35 mouse cellular contexts compared by ENCODE assay signal in the genomic region with DNA sequence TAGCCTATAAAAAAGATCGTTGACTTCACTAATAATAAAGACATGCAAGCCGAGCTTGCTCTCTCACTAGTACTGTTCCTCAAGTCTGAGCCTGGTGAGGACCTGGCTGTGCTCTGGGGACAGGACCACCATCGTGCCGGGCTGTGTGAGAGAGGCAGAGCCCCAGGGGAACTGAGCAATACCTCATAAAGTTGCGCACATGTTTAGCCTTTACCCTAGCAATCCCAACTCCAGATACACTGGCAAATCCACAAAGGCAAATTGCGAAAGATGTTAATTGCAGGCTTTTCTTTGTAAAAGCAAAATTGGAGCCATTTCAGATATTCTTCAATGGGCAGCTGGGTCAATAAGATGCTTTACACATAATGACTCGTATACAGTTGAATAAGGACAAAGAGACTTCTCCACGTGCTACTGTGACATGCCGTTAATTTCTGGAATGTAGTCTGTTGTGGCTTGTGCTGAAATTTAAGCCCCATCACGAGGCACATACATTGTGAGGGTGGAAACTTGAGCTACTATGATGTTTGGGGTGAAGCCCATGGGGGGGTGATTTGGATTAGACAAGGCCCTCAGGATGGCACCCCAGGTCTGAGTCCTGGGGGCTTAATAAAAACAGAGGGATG. TPM values are rescaled to one million over a fixed set of nuclear protein-coding genes. Genes with fewer than 3 reads are reported as not detected.
DNase-seq lines count a peak whose midpoint lies in the region; ATAC-seq and TF ChIP-seq lines count a peak whose summit lies in the region.
"Had no signal": no experiment of that assay in that cellular context is flagged by ENCODE, and none has a peak within 500 bp of the region (broad histone marks: within the 10 kb centered on the region; RNA-seq: fewer than 3 reads in every experiment).

No protein-coding gene starts in this region.

- intact Hi-C loops in left cerebral cortex, adult 2 months (cut with DNase I) = loop anchor here (5.0 kb wide), 2 partner anchors 125 to 175 kb away; no protein-coding TSS in a partner anchor

- TF ChIP-seq CTCF in liver, adult 2 months (IDR thresholded peaks at IDR 0.05; ENCODE audit: low read depth, low read length) = no peak
- no peak for TF ChIP-seq CTCF in left cerebral cortex, adult 2 months (IDR thresholded peaks at IDR 0.05)

- H3K27ac ChIP-seq in liver, adult 2 months (replicated peaks; ENCODE audit: insufficient read depth, low read depth, low read length) = no peak overlapping the region
- no peak overlapping the region for H3K27ac ChIP-seq in left cerebral cortex, adult 2 months
- no peak overlapping the region for H3K27ac ChIP-seq in hindbrain, embryonic 12.5 days
- H3K27ac ChIP-seq: embryonic facial prominence, embryonic 15.5 days; forebrain, embryonic 13.5 days; heart, embryonic 13.5 days; kidney, embryonic 15.5 days; lung, embryonic 15.5 days had no signal

- H3K79me2 ChIP-seq in liver, adult 2 months (ENCODE audit: control insufficient read depth, insufficient read depth, low read length) = no peaks in the 10 kb centered on the region

- WGBS in liver, adult 2 months = 69% methylated on average over 10 of the region's 10 CpGs
- 63% methylated on average over 10 of the region's 10 CpGs for WGBS in hindbrain, embryonic 12.5 days

- H3K9ac ChIP-seq in liver, adult 2 months (ENCODE audit: low read depth, low read length) = no peak overlapping the region
- H3K9ac ChIP-seq in hindbrain, embryonic 12.5 days = no peak overlapping the region
- H3K9ac ChIP-seq: embryonic facial prominence, embryonic 15.5 days; forebrain, embryonic 13.5 days; heart, embryonic 13.5 days; kidney, embryonic 15.5 days; lung, embryonic 15.5 days had no signal

- no peak overlapping the region for H3K4me3 ChIP-seq in liver, adult 2 months (ENCODE audit: insufficient read depth, low read depth, low read length)
- no peak overlapping the region for H3K4me3 ChIP-seq in left cerebral cortex, adult 2 months
- H3K4me3 ChIP-seq in hindbrain, embryonic 12.5 days = no peak overlapping the region
- H3K4me3 ChIP-seq: embryonic facial prominence, embryonic 15.5 days; forebrain, embryonic 13.5 days; heart, embryonic 13.5 days; kidney, embryonic 15.5 days; lung, embryonic 15.5 days had no signal

- H3K4me1 ChIP-seq in liver, adult 2 months (ENCODE audit: control insufficient read depth, insufficient read depth, low read length) = no peaks in the 10 kb centered on the region
- no peaks in the 10 kb centered on the region for H3K4me1 ChIP-seq in hindbrain, embryonic 12.5 days
- H3K4me1 ChIP-seq: embryonic facial prominence, embryonic 15.5 days; heart, embryonic 13.5 days; kidney, embryonic 15.5 days; lung, embryonic 15.5 days had no signal

- no peak overlapping the region for H3K4me2 ChIP-seq in hindbrain, embryonic 12.5 days (replicated peaks)
- H3K4me2 ChIP-seq: embryonic facial prominence, embryonic 15.5 days; forebrain, embryonic 13.5 days; heart, embryonic 13.5 days; kidney, embryonic 15.5 days; liver, embryonic 11.5 days; lung, embryonic 15.5 days; midbrain, embryonic 11.5 days had no signal

- no peaks in the 10 kb centered on the region for H3K27me3 ChIP-seq in liver, adult 2 months (ENCODE audit: control insufficient read depth, insufficient read depth, low read length)
- H3K27me3 ChIP-seq in hindbrain, embryonic 12.5 days = no peaks in the 10 kb centered on the region
- H3K27me3 ChIP-seq: embryonic facial prominence, embryonic 15.5 days; forebrain, embryonic 13.5 days; heart, embryonic 13.5 days; kidney, embryonic 15.5 days; lung, embryonic 15.5 days had no signal

- TF ChIP-seq POLR2A in liver, adult 2 months (IDR thresholded peaks at IDR 0.05; ENCODE audit: extremely low read depth, insufficient read depth, low read length) = no peak

- no peaks in the 10 kb centered on the region for H3K9me3 ChIP-seq in hindbrain, embryonic 12.5 days (replicated peaks)
- H3K9me3 ChIP-seq: embryonic facial prominence, embryonic 15.5 days; forebrain, embryonic 13.5 days; heart, embryonic 13.5 days; kidney, embryonic 15.5 days; lung, embryonic 15.5 days had no signal

- ATAC-seq in hindbrain, embryonic 12.5 days (ENCODE audit: low FRiP score) = no peak
- ATAC-seq: activated CD4-positive, CD25-positive, alpha-beta regulatory T cell, adult 4 months; forebrain, embryonic 13.5 days; hindbrain, embryonic 16.5 days; midbrain, embryonic 16.5 days had no signal

- H3K36me3 ChIP-seq in liver, adult 2 months (ENCODE audit: control insufficient read depth, insufficient read depth, low read length) = no peaks in the 10 kb centered on the region
- no peaks in the 10 kb centered on the region for H3K36me3 ChIP-seq in hindbrain, embryonic 12.5 days
- H3K36me3 ChIP-seq: embryonic facial prominence, embryonic 15.5 days; heart, embryonic 13.5 days; kidney, embryonic 15.5 days; lung, embryonic 15.5 days had no signal

- DNase-seq in adrenal gland, postnatal 10 days = peak; percentile 24
- no peak for DNase-seq in adrenal gland, adult 18-20 months (ENCODE audit: low spot score in 2 of 2)
- DNase-seq in liver, adult 2 months (ENCODE audit: extremely low read depth, low read depth, low spot score) = peak; percentile 21
- no peak for DNase-seq in liver
- peak; percentile 38 for DNase-seq in forelimb bud, embryonic 11.5 days (ENCODE audit: low read depth, low spot score)
- no peak for DNase-seq in left cerebral cortex, adult 2 months (ENCODE audit: extremely low spot score in 1 of 2, low spot score in 2 of 2)
- DNase-seq in neural tube, embryonic 10.5 days (ENCODE audit: extremely low spot score, low spot score) = no peak
- DNase-seq: cerebellum, adult 11 months; cerebellum, postnatal 10 days; gastrocnemius, postnatal 25 days; heart, postnatal 10 days; kidney, adult 18-20 months; kidney, postnatal 25 days; lung, postnatal 36 days; right cerebral cortex, postnatal 14 days had no signal

RNA-seq across cellular contexts. Expression of a gene that starts 21.9 kb away (rescaled TPM):
- under 1 TPM in 1 of 2 experiments, not detected in 1; 0.30 TPM for total RNA-seq in adrenal gland, postnatal 10 days (2021)
- total RNA-seq in adrenal gland, adult 18-20 months (2021) = not detected
- not detected in 2 replicates for total RNA-seq in liver, adult 2 months (2014; rRNA removed)
- polyA plus RNA-seq in liver, adult 2 months (2012; rRNA removed) = not detected in 2 replicates
- total RNA-seq in left cerebral cortex, adult 2 months (2021) = 1 to 10 TPM; 1.0 to 1.4 TPM
- polyA plus RNA-seq in hindbrain, embryonic 12.5 days (2016; fragmentation: Nextera tagmentation; extraction: Ambion mirVana) = 2.3 and 2.6 TPM in 2 replicates
- total RNA-seq: common myeloid progenitor, adult 5-6 weeks; gastrocnemius, adult 18-20 months; gastrocnemius, postnatal 25 days; heart, adult 8-10 months; heart, postnatal 10 days; hematopoietic stem cell, adult 5-6 weeks; megakaryocyte, adult 5-6 weeks; MEL had no signal
- polyA plus RNA-seq: activated CD4-positive, CD25-positive, alpha-beta regulatory T cell, adult 4 months; heart, embryonic 13.5 days; intestine, embryonic 14.5 days; kidney, embryonic 15.5 days; liver, embryonic 11.5 days; liver, embryonic 16.5 days; small intestine, adult 2 months had no signal

RNA-seq across cellular contexts. Expression of a gene that starts 29.9 kb away (rescaled TPM):
- total RNA-seq in adrenal gland, postnatal 10 days (2021) = 10 to 100 TPM; 55.0 to 58.2 TPM
- 10 to 100 TPM; 49.7 to 55.0 TPM for total RNA-seq in adrenal gland, adult 18-20 months (2021)
- total RNA-seq in liver, adult 2 months (2014; rRNA removed) = 27.8 and 28.3 TPM in 2 replicates
- 12.2 and 13.5 TPM in 2 replicates for polyA plus RNA-seq in liver, adult 2 months (2012; rRNA removed)
- total RNA-seq in left cerebral cortex, adult 2 months (2021) = 10 to 100 TPM; 45.2 to 49.7 TPM
- 214 and 222 TPM in 2 replicates for polyA plus RNA-seq in hindbrain, embryonic 12.5 days (2016; fragmentation: Nextera tagmentation; extraction: Ambion mirVana)

RNA-seq across cellular contexts. Expression of a gene that starts 50.2 kb away (rescaled TPM):
- total RNA-seq in adrenal gland, postnatal 10 days (2021) = 10 to 100 TPM; 32.5 to 39.5 TPM
- total RNA-seq in adrenal gland, adult 18-20 months (2021) = 10 to 100 TPM; 19.1 to 30.6 TPM
- total RNA-seq in liver, adult 2 months (2014; rRNA removed) = 10.3 TPM in 2 replicates
- 6.1 and 6.6 TPM in 2 replicates for polyA plus RNA-seq in liver, adult 2 months (2012; rRNA removed)
- 10 to 100 TPM; 62.3 to 69.4 TPM for total RNA-seq in left cerebral cortex, adult 2 months (2021)
- 30.0 and 31.4 TPM in 2 replicates for polyA plus RNA-seq in hindbrain, embryonic 12.5 days (2016; fragmentation: Nextera tagmentation; extraction: Ambion mirVana)

RNA-seq across cellular contexts. Expression of a gene that starts 57.8 kb away (rescaled TPM):
- total RNA-seq in adrenal gland, postnatal 10 days (2021) = 10 to 100 TPM; 27.2 to 30.0 TPM
- total RNA-seq in adrenal gland, adult 18-20 months (2021) = 10 to 100 TPM; 26.9 to 34.9 TPM
- 5.3 and 5.6 TPM in 2 replicates for total RNA-seq in liver, adult 2 months (2014; rRNA removed)
- polyA plus RNA-seq in liver, adult 2 months (2012; rRNA removed) = 3.1 and 3.2 TPM in 2 replicates
- total RNA-seq in left cerebral cortex, adult 2 months (2021) = 10 to 100 TPM; 35.9 to 36.7 TPM
- polyA plus RNA-seq in hindbrain, embryonic 12.5 days (2016; fragmentation: Nextera tagmentation; extraction: Ambion mirVana) = 42.5 and 44.6 TPM in 2 replicates

Comparison
In these comparisons a context has a peak if more than half of its experiments do, and no peak if none do; other contexts are left out.
1. DNase-seq: peak in adrenal gland, postnatal 10 days (single experiment), liver, adult 2 months (single experiment) and forelimb bud, embryonic 11.5 days (single experiment); none in adrenal gland, adult 18-20 months (0 of 2), liver (single experiment), left cerebral cortex, adult 2 months (0 of 2) and neural tube, embryonic 10.5 days (single experiment).